Mouse (Mus musculus) megakaryocyte progenitor cell, adult 5-6 weeks (primary cell): ENCODE data around the gene Rem1. TPM values are rescaled to one million over a fixed set of nuclear protein-coding genes. Genes with fewer than 3 reads are reported as not detected.

Experiments
- ATAC-seq: replicated peaks from 2 replicates; pipeline ENCODE4 v1.8.0; 2016; ENCODE audit warnings: mild to moderate bottlenecking, moderate TSS enrichment, inconsistent platforms; ENCODE audit not compliant: poor library complexity
- total RNA-seq, 2 experiments: library from RNA; stranded (forward) in 1 of 2; stranded (reverse) in 1 of 2; fragments of 157-497, 149-512 nt in 1 of 2; fragments of 200-1000 nt in 1 of 2; gene quantifications; 2 replicates each; pipeline versions ENCODE4 v1.2.3 to v1.2.4; 2015 to 2017

Gene Rem1
- total RNA-seq (2015) (1.2 TPM in 1 of 2 replicates, not detected in the other), total RNA-seq (2017) (0.10 and 0.87 TPM in 2 replicates)

DNA sequence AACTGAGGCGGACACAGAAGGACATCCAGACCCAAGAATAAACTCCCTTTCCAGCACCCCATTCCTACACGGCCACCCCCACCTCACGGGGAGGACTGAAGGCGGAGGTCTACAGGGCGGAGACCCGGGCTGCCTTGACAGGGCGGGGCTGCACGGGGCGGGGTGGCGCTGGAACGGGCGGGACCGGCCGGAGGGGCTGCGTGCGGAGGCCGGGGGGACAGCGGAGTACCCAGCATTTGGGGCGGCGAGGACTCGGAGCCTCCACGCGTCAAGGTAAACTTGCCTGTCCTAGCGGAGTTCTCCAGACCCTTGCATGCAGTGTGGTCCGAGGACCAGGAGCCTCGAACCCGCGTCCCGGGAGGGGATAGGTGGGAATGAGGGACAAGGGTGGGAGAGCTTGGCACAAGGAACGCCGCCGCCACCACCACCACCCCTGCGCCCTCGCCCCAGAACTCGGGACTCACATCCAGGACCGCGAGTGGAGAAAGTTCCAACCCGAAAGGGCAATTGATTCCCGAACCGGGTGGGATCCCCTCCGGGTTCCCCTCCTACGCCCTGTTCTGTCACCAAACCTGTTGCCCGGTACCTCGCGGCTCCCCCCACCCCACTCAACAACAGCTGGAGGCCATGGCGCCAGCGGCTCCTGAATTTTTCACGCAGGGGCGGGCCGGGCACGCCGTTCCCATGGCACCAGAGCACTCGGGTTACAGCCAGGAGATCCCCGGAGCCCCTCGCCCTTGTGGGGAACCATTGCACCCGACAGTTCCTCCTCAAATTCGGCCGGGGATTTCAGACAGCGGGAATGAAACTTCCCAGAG lies at the start of gene Rem1:
Gene Rem1, plus strand, starts transcription at position 178 of the 818 bp plus-strand sequence.
- ATAC-seq, result peak; percentile 34

DNA sequence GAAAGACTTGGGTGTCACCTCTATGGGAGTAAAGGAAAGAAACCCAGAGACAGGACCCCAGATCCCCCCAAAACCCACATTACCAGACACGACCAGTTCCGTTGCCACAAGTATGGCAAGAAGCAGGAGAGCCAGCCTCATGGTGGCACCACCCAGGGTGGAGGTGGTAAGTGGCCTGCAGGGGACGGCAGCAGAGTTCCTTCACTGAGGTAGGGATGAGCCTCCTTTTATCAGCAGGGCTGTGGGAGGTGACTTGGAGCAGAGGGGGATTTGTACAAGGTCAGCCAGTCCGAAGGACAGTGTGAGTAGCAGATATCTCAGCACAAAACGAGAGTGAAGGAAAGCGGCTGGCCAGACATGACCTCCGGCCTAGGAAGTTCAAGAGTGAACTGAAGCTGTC lies 46.6 kb upstream of the Rem1 start, which contains the start of gene Defb19:
Gene Defb19, minus strand, starts transcription at position 206 of the 400 bp plus-strand sequence.
- no peak for ATAC-seq

DNA sequence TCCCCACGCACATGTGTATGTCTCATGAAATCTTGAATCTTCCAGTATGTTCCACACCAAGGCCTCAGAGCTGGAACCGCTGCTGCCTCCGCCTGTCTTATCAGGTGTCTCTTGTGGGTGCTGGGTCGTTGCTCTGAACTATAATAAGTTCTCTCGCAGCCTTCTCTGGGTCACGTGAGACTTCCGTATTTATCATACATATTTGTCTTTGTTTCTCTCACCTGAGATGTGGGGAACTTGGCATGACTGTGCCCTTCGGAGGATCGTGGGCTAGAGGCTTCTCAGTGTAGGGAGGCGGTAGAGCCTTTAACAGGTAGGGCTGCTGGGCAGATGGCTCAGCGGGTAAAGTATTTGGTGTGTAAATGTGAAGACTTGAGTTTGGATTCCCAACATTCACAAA lies 46.1 kb upstream of the Rem1 start:
- no peak for ATAC-seq

GRCm38 (mm10) chr2:152586926-152587560 lies 39.7 kb upstream of the Rem1 start:
- ATAC-seq, result peak; percentile 86

- no peak for ATAC-seq
Observed at GRCm38 (mm10) chr2:152588450-152588849, 38.3 kb upstream of the Rem1 start.

DNA sequence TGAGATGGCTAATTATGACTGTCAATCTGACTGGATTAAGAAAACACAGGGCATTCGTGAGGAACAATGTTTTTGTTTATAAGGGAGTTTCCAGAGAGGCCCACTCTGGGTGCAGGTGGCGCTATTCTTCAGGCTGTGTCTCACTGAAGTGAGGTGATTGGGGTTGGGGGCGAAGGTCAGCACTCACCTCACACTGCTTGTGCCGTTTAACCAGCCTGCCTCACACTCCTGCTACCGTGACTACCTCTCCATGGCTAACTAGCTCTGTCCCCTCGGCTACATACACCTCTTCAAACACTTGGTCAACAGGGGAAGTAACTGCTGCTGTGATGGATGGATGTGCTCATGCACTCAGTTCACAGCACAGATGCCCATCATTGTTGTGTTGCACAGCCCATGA lies 37.7 kb upstream of the Rem1 start:
- no peak for ATAC-seq

- no peak for ATAC-seq
Observed at GRCm38 (mm10) chr2:152599299-152599698, 27.5 kb upstream of the Rem1 start, which contains the start of gene Defb45. Defb45 (minus strand) TSS chr2:152599399.

GRCm38 (mm10) chr2:152600076-152600475 lies 26.7 kb upstream of the Rem1 start:
- no peak for ATAC-seq

- 0 out of 2 replicates have a peak, but pooled peaks have one; percentile 34 for ATAC-seq
Observed at GRCm38 (mm10) chr2:152601275-152601960, 25.3 kb upstream of the Rem1 start.

GRCm38 (mm10) chr2:152604057-152604456 lies 22.7 kb upstream of the Rem1 start, which contains the start of gene Defb36:
Defb36 (plus strand) TSS chr2:152604327.
- ATAC-seq, result no peak

- ATAC-seq, result no peak
Observed at GRCm38 (mm10) chr2:152607746-152608145, 19.0 kb upstream of the Rem1 start.

DNA sequence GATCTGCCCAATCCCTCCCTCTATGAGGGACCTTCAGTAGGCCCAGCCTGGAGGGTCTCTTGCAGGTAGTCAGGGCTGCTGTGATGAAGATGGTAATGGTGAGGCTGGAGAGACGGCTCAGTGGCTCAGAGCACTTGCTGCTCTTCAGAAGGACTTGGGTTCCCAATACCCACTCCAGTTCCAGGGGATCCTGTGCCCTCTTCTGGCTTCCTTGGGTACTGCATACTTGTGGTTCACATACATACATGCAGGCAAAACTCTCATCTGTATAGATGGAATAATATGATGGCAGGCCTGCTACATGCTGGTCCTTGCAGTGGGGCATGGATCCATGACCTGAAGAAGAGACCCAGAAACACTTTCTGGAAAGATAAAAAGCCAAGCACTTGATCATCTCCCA lies 18.0 kb upstream of the Rem1 start:
- no peak for ATAC-seq

GRCm38 (mm10) chr2:152612193-152612592 lies 14.6 kb upstream of the Rem1 start:
- no peak for ATAC-seq

- peak; percentile 93 for ATAC-seq
Observed at GRCm38 (mm10) chr2:152615563-152615962, 11.2 kb upstream of the Rem1 start.

DNA sequence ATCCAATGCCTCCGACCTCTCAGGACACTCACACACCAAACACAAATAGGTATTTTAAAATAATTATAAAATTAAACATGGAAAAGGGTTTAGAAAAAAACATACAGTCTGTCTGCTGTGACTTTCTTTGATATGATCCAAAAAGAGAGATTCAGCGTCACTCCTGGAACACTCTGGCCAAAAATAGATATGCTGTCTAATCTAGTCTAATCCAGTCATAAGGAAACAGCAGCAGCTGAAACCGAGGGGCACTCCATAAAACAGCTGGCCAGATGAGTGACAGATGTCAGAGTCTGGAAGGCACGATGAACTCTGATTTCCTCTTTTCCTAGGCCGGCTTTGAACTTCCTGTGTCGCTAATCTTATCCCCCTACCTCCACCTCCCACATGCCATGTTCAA lies 10.3 kb upstream of the Rem1 start:
- no peak for ATAC-seq

DNA sequence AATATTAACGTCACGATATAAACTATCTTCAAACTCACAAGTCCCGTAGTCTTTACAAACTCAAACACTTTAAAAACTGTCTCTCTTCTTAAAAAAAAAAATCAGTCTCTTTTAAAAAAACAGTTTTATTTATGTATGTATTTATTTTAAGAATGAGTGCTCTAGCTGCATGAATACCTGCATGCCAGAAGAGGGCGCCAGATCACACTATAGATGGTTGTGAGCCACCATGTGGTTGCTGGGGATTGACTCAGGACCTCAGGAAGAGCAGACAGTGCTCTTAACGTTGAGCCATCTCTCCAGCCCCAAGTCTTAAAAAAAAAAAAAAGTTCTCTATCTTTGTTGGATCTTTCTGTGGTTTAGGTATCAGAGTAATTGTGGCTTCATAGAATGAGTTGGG lies 9.4 kb upstream of the Rem1 start:
- no peak for ATAC-seq

DNA sequence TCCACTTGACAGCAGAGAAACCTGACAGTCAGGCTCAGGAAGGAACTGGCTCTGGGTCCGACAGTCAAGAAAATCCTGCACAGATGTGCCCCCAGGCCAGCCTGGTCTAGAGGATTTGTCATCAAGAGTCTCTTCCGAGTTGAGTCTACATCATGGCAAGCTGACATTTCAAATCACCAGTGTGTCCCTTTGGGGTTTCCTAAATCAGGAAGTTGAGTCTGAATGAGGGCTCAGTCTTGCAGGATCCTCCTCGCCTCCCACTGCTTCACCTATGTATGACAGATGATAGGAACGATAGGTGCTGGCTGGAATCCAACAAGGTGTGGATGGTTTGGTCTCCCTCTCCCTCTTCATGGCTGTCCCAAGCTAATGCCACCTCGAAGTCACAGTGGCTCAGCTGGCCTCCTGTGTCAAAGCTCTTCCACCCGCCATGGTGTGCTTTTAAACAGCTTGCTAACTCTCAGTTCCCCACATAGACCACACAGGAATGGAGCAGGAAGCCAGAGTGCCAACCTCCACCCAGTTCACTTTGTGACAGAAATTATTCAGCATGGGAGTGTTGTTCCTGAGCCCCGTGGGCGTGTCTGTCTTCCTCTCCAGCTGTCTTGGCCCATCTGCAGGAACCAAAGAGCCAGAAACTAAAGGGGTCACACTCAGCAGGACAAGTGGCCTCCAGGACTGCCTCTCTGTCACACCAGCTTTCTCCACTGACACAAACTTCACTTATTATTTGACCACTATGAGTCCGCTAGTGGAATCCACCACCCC lies 6.2 kb upstream of the Rem1 start:
- peak; percentile 85 for ATAC-seq

- no peak for ATAC-seq
Observed at GRCm38 (mm10) chr2:152622151-152622550, 4.6 kb upstream of the Rem1 start.

- no peak for ATAC-seq
Observed at GRCm38 (mm10) chr2:152622953-152623352, 3.8 kb upstream of the Rem1 start, which contains the start of gene Defb25. Defb25 (minus strand) TSS chr2:152623053.

DNA sequence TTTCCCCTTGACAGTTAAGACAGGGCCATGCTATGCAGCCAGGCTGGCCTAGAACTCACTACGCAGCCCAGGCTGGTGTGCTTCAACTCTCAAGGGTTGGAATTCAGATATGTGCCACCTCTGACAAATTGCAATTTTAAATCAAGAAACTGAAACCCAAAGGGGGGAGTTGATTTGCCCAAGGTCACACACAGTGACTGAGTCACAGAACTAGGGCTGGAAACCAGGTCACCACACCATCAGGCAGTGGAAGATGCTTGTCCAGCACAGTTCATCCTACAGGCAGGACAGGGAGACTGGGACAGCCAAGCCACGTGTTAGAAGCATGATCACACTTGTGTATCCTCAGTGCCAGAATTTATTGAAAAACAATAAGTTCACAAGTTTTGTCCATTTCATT lies 2.2 kb upstream of the Rem1 start:
- ATAC-seq, result no peak

- ATAC-seq, result no peak
Observed at GRCm38 (mm10) chr2:152625256-152625655, 1.5 kb upstream of the Rem1 start.
